Mouse (Mus musculus): ENCODE results near the gene R3hdm2.

DNA sequence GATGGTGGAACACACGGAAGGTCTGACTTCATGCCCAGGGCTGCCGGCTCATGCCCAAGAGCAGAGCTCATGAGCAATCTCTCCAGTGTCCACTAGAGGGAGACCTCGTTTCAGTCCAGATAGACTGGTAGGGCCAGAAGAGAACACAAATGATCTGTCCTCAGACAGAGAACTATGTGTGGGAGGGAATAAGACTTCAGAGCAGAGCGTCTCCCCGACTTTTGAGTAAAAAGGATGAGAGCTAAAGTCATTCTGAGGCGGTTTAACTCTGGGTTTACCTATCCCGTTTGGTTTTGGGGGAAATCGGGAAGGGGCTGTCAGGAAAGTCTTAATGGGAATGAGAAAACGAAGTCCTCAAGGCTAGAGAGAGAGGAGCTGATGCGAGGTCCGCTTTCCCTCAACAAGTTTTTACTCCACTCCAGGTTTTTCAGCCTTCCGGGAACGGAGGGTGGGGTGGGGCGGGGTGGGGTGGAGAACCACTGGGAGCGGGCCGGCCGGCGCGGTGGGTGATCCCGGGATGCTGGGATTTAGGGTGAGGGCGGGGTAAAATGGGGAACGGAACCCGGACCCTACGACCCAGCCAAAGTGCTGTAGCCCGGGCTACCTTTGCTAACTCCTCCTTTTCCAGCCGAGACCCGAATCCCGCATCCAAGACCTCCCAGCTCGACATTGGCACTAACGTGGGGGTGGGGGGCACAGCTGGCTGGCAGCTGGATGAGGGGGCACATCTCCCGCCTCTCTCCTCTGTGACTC is 41.0 kb upstream of the R3hdm2 start:
- TF ChIP-seq CTCF (IDR thresholded peaks at IDR 0.05; ENCODE audit: low read depth, low read length) (peak; percentile 74), POLR2A (IDR thresholded peaks at IDR 0.05; ENCODE audit: insufficient read depth, low read length) (no peak)
